Mouse (Mus musculus) forebrain, embryonic 10.5 days (tissue): ENCODE results near the gene Ccdc148. TPM values are rescaled to one million over a fixed set of nuclear protein-coding genes. Genes with fewer than 3 reads are reported as not detected.

Experiments
- DNase-seq: peaks from one replicate; pipeline ENCODE4 v3.0.0-alpha.2; 2017; ENCODE audit warnings: low spot score; ENCODE audit errors: extremely low spot score
- H3K27ac ChIP-seq: fragments of 300-500 bp; sonication (generic); 2 replicates; pipeline ENCODE4 v1.5.1; 2016; ENCODE audit warnings: mild to moderate bottlenecking
- H3K27me3 ChIP-seq: fragments of 300-500 bp; sonication (generic); 2 replicates; pipeline ENCODE4 v1.6.1; 2016; ENCODE audit warnings: mild to moderate bottlenecking; ENCODE audit not compliant: poor library complexity, severe bottlenecking
- H3K36me3 ChIP-seq: fragments of 300-500 bp; sonication (generic); replicated peaks from 2 replicates; pipeline ENCODE4 v1.6.1; 2016; ENCODE audit warnings: mild to moderate bottlenecking, moderate library complexity
- H3K4me1 ChIP-seq: fragments of 300-500 bp; sonication (generic); 2 replicates; pipeline ENCODE4 v1.6.1; 2016
- H3K4me3 ChIP-seq: fragments of 300-500 bp; sonication (generic); 2 replicates; pipeline ENCODE4 v1.5.1; 2016; ENCODE audit warnings: mild to moderate bottlenecking, moderate library complexity
- H3K9me3 ChIP-seq: fragments of 300-500 bp; sonication (generic); 2 replicates; pipeline ENCODE4 v1.6.1; 2016; ENCODE audit warnings: mild to moderate bottlenecking, moderate library complexity
- WGBS: fragments of 180-500 bp; shearing (Covaris S2); methylation state at CpG from one replicate; pipeline ENCODE4 v1.1.7; 2016; 5-methylcytosine and 5-hydroxymethylcytosine counted together
- polyA plus RNA-seq: library from polyadenylated mRNA; unstranded; fragments of >200 nt; fragmentation: Nextera tagmentation; extraction: Ambion mirVana; gene quantifications from 2 replicates; pipeline ENCODE4 v1.2.1, GENCODE M21; 2016

Gene Ccdc148
- 1.3 TPM in 2 replicates for polyA plus RNA-seq

GRCm38 (mm10) chr2:59160605-59160963, at the start of gene Ccdc148, which contains the start of gene Pkp4:
Ccdc148 (minus strand) TSS chr2:59160683.
Pkp4 (plus strand) TSS chr2:59160850.
- Histone ChIP-seq H3K4me3 (peak within 1 kb of the TSS; percentile 92), H3K4me1 (peaks cover 28% of the 10 kb centered on the region), H3K36me3 (0 out of 2 replicates have a peak, but pooled peaks cover 4% of the 10 kb centered on the region), H3K9me3 (no peaks in the 10 kb centered on the region), H3K27me3 (no peaks in the 10 kb centered on the region), H3K27ac (peak within 1 kb of the TSS; percentile 97)
- WGBS: 0% methylated on average over 28 of the region's 37 CpGs
- DNase-seq: peak; percentile 93

DNA sequence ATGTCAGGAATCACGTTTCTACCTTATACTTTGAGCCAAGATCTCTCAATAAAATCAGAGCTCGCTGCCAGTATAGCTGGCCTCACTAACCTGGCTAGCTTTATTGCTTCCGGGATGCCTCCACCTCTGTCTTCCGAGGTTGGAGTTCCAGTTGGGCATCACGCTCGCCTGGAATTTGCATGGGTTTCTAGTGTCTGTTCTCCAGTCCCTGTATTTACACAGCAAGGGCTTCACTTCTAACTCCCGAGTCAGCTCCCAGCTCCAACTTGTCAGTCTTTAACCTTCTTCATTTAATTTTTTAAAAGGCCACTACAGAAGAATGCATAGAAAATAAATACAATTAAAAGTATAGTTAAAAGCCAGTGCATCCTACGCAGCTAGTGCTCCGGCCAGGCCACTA, 47.8 kb upstream of the Ccdc148 start:
- Histone ChIP-seq H3K36me3 (peaks cover 9% of the 10 kb centered on the region), H3K27ac (no peak overlapping the region), H3K4me1 (peaks cover 15% of the 10 kb centered on the region), H3K27me3 (no peaks in the 10 kb centered on the region), H3K4me3 (no peak overlapping the region), H3K9me3 (no peaks in the 10 kb centered on the region)
- DNase-seq: no peak
- 87% methylated on average over 9 of the region's 9 CpGs for WGBS

DNA sequence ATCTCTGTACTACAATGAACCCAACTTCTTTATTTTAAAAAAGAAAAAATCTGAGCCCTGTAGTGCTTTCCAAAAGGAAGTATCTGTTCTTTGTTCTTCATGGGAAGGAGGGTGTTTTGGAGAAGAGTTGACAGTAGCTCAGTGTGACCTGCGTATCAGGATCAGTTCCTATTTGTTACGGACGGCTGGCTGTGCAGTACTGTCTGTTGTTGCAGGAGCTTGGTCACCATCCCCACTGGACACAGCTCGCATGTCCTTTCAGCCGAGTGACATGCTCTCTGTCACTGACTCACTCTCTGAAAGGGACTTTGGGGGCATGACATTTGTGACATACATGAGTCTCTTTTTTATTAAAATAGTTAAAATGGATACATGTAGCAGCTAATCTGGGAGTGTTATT, 47.2 kb upstream of the Ccdc148 start:
- Histone ChIP-seq H3K27me3 (no peaks in the 10 kb centered on the region), H3K4me1 (peaks cover 18% of the 10 kb centered on the region), H3K9me3 (no peaks in the 10 kb centered on the region), H3K36me3 (peaks cover 9% of the 10 kb centered on the region), H3K4me3 (no peak overlapping the region), H3K27ac (no peak overlapping the region)
- 68% methylated on average over 5 of the region's 5 CpGs for WGBS
- DNase-seq: no peak

DNA sequence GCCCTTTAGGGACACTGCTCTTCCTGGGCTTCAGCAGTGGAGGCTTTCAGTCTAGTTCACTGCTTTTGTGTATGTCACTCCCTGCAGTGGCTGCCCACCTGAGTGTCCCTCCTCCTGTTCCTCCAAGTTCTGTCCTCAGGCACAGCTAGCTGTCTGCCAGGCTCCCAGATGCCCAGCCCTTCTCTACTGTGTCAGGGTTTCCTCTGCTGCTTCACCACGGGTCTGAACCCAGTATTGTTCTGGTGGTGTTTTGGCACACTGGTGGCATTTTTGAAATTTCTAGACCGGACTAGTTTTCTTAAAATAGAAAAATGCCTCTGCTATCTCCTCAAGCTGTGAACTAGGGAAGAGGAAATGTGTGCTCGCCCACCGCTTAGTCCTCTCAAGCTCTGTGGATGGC, 46.8 kb upstream of the Ccdc148 start:
- no peak overlapping the region for H3K27ac ChIP-seq
- peaks cover 9% of the 10 kb centered on the region for H3K36me3 ChIP-seq
- no peaks in the 10 kb centered on the region for H3K27me3 ChIP-seq
- DNase-seq: no peak
- peaks cover 18% of the 10 kb centered on the region for H3K4me1 ChIP-seq
- no peaks in the 10 kb centered on the region for H3K9me3 ChIP-seq
- 76% methylated on average over 4 of the region's 4 CpGs for WGBS
- H3K4me3 ChIP-seq: no peak overlapping the region

DNA sequence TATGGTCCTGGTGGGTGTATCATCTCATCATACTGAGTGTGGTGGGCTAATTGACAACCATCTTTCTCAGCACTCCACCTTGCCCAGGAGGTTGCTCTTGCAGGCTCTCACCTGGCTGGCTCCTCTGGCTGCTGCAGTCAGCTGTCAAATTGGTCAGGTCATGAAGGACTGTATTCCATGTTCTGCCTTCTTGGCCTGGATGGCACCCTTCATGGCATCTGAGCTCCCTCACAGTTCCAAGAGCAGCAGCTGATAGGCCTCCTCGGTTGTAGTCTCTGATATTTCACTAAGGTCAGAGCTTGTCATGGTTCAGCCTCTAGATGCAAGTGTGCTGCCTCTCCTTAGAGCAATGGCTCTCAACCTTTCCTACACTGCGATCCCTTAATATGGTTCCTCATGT, 45.7 kb upstream of the Ccdc148 start:
- no peak for DNase-seq
- WGBS: 92% methylated on average over 2 of the region's 2 CpGs

GRCm38 (mm10) chr2:59205092-59205491, 44.6 kb upstream of the Ccdc148 start:
- H3K4me1 ChIP-seq: peaks cover 18% of the 10 kb centered on the region
- no peaks in the 10 kb centered on the region for H3K9me3 ChIP-seq
- no peaks in the 10 kb centered on the region for H3K27me3 ChIP-seq
- peaks cover 8% of the 10 kb centered on the region for H3K36me3 ChIP-seq
- no peak for DNase-seq
- H3K27ac ChIP-seq: no peak overlapping the region
- WGBS: 95% methylated on average over 9 of the region's 9 CpGs
- H3K4me3 ChIP-seq: no peak overlapping the region

More for the DNA sequence above, 45.7 kb upstream of the Ccdc148 start:
- peaks cover 13% of the 10 kb centered on the region for H3K36me3 ChIP-seq
- H3K9me3 ChIP-seq: no peaks in the 10 kb centered on the region
- H3K27ac ChIP-seq: no peak overlapping the region
- no peaks in the 10 kb centered on the region for H3K27me3 ChIP-seq
- H3K4me1 ChIP-seq: peaks cover 18% of the 10 kb centered on the region
- no peak overlapping the region for H3K4me3 ChIP-seq

- H3K9me3 ChIP-seq: no peaks in the 10 kb centered on the region
- H3K36me3 ChIP-seq: peaks cover 8% of the 10 kb centered on the region
- 80% methylated on average over 3 of the region's 3 CpGs for WGBS
- H3K4me1 ChIP-seq: peaks cover 18% of the 10 kb centered on the region
- H3K27ac ChIP-seq: no peak overlapping the region
- no peak for DNase-seq
- no peaks in the 10 kb centered on the region for H3K27me3 ChIP-seq
- H3K4me3 ChIP-seq: no peak overlapping the region
Measured at GRCm38 (mm10) chr2:59203627-59204425, 43.3 kb upstream of the Ccdc148 start.

DNA sequence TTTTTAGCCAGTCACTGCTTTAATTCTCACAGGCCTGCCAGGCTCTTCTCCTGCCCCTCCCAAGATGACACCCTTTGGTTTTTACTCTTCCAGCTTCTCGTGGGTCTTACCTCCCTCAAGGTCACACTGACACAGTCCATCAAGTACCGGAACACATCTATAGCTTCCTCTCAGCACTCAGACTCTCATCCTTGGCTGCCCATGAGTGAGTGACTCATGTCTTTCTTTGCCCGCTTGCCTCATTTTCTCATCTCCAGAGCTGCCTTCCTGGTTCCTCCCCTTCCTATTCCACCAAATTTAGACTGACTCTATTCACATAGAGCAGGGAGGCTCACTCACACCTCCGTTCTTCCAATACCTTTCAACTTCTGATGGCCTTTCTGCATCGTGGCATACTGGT, 42.4 kb upstream of the Ccdc148 start:
- Histone ChIP-seq H3K27ac (no peak overlapping the region), H3K9me3 (no peaks in the 10 kb centered on the region), H3K4me3 (no peak overlapping the region), H3K36me3 (peaks cover 8% of the 10 kb centered on the region), H3K4me1 (peaks cover 18% of the 10 kb centered on the region), H3K27me3 (no peaks in the 10 kb centered on the region)
- no peak for DNase-seq
- 87% methylated on average over 5 of the region's 5 CpGs for WGBS

DNA sequence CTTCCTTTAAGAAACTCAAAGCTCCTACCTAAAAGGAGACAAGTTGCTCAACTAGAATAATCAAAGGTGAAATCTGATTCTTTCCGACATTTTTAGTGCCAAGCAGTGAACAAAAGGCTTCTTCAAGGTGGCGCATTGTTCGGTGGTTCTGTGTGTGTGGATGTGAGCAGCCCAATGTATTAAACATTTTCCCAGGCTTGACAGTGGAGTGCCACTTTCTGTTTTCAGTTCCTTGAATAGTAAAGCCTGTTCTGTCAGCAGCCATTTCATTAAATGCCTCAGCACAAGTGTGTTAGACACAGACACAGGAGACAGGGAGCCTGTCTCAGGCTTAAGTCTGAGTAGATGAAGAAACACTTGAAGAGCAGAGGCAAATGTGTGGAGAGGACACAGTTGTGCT, 40.0 kb upstream of the Ccdc148 start:
- no peak for DNase-seq
- 85% methylated on average over 3 of the region's 3 CpGs for WGBS

DNA sequence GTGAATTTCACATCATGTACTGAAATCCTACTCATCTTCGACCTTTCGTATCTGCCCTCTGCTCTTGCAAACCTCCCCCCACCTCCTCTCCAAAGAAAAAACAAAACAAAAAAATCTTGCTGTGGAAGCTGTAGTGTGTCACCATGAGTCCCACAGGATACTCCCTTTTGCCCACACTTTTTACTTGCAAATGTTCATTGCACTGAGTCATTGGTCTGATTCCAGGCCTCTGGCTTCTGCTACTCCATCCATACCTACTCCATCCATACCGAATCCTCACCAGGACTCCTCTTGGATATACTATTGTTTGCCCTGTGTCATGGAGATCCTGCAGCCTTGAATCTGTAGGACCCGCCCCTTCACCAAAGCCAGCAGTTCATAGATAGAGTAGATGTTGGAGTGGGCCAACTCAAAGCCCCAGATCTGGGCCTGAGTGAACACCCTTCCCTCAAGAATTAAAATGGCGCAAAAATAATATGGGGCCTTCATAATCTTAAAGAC, 39.0 kb upstream of the Ccdc148 start:
- Histone ChIP-seq H3K27ac (no peak overlapping the region), H3K4me3 (no peak overlapping the region), H3K36me3 (peaks cover 13% of the 10 kb centered on the region), H3K9me3 (no peaks in the 10 kb centered on the region), H3K27me3 (no peaks in the 10 kb centered on the region), H3K4me1 (0 out of 2 replicates have a peak, but pooled peaks cover 8% of the 10 kb centered on the region)
- 93% methylated on average over 5 of the region's 5 CpGs for WGBS
- DNase-seq: no peak

More for the DNA sequence above, 40.0 kb upstream of the Ccdc148 start:
- peaks cover 13% of the 10 kb centered on the region for H3K36me3 ChIP-seq
- H3K4me3 ChIP-seq: no peak overlapping the region
- no peaks in the 10 kb centered on the region for H3K9me3 ChIP-seq
- H3K27ac ChIP-seq: no peak overlapping the region
- H3K27me3 ChIP-seq: no peaks in the 10 kb centered on the region
- 0 out of 2 replicates have a peak, but pooled peaks cover 8% of the 10 kb centered on the region for H3K4me1 ChIP-seq

GRCm38 (mm10) chr2:59197156-59197555, 36.7 kb upstream of the Ccdc148 start:
- no peaks in the 10 kb centered on the region for H3K9me3 ChIP-seq
- peaks cover 13% of the 10 kb centered on the region for H3K36me3 ChIP-seq
- no peak overlapping the region for H3K4me3 ChIP-seq
- H3K27ac ChIP-seq: no peak overlapping the region
- no peak for DNase-seq
- H3K4me1 ChIP-seq: no peaks in the 10 kb centered on the region
- WGBS: 91% methylated on average over 4 of the region's 4 CpGs
- H3K27me3 ChIP-seq: no peaks in the 10 kb centered on the region

GRCm38 (mm10) chr2:59193117-59193516, 32.6 kb upstream of the Ccdc148 start:
- WGBS: 92% methylated on average over 5 of the region's 5 CpGs
- H3K36me3 ChIP-seq: peaks cover 14% of the 10 kb centered on the region
- no peak overlapping the region for H3K4me3 ChIP-seq
- H3K27me3 ChIP-seq: no peaks in the 10 kb centered on the region
- no peaks in the 10 kb centered on the region for H3K9me3 ChIP-seq
- H3K4me1 ChIP-seq: no peaks in the 10 kb centered on the region
- H3K27ac ChIP-seq: no peak overlapping the region
- no peak for DNase-seq

GRCm38 (mm10) chr2:59191466-59191865, 31.0 kb upstream of the Ccdc148 start:
- no peaks in the 10 kb centered on the region for H3K9me3 ChIP-seq

More at GRCm38 (mm10) chr2:59191466-59191865, 31.0 kb upstream of the Ccdc148 start:
- WGBS: 94% methylated on average over 8 of the region's 8 CpGs
- Histone ChIP-seq H3K4me1 (no peaks in the 10 kb centered on the region), H3K27me3 (no peaks in the 10 kb centered on the region), H3K4me3 (no peak overlapping the region), H3K36me3 (peaks cover 29% of the 10 kb centered on the region), H3K27ac (no peak overlapping the region)
- DNase-seq: no peak
